Mouse (Mus musculus) olfactory bulb, adult 2 months (tissue): ENCODE measurements at regions not wholly inside any gene's neighbourhood (a gene's known extent, or its start where the extent isn't known, plus 50 kb on each side); places are given as distances from the start of the nearest gene placed in this dataset.

Experiments
- H3K27ac ChIP-seq: fragments of 200-500 bp; 2 replicates; pipeline ENCODE4 v1.5.1; 2012; ENCODE audit warnings: low read depth, low read length; ENCODE audit not compliant: insufficient read depth
- H3K4me1 ChIP-seq: fragments of 200-500 bp; 2 replicates; pipeline ENCODE4 v1.6.1; 2012; ENCODE audit warnings: low read length; ENCODE audit not compliant: control insufficient read depth, insufficient read depth
- H3K4me3 ChIP-seq: fragments of 200-500 bp; 2 replicates; pipeline ENCODE4 v1.5.1; 2012; ENCODE audit warnings: mild to moderate bottlenecking, low read depth, low read length, moderate library complexity; ENCODE audit not compliant: insufficient read depth
- CTCF ChIP-seq: fragments of 200-500 bp; IDR thresholded peaks from 2 replicates; pipeline ENCODE4 v1.5.1; 2012; ENCODE audit warnings: low read depth, mild to moderate bottlenecking, low read length, moderate library complexity; ENCODE audit not compliant: insufficient read depth
- POLR2A ChIP-seq: fragments of 200-500 bp; IDR thresholded peaks from 2 replicates; pipeline ENCODE4 v1.6.1; 2012; ENCODE audit warnings: mild to moderate bottlenecking, low read depth, low read length, moderate library complexity; ENCODE audit not compliant: insufficient read depth
- WGBS: fragments of 180-500 bp; shearing (Covaris S2); methylation state at CpG from one replicate; pipeline ENCODE4 v1.1.7; 2018; 5-methylcytosine and 5-hydroxymethylcytosine counted together

DNA sequence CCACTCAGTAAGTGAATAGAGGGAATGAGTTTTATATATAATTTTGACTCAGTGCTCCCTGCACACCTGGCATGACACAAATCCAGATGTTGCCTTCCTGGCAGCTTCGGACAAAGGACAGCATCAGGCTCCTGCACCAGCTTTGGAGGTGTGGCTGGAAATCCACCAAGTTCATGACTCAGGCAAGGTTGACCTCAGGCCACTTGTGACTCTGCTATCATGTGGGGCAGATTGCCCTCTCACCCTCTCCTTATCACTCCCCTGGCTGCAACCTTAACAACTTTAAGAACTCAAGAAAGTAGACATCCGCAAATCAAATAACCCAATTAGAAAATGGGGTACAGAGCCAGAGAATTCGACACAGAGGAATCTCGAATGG is 97.7 kb upstream of the Armc2 start:
- peaks cover 6% of the 10 kb centered on the region for H3K4me1 ChIP-seq
- no peak overlapping the region for H3K4me3 ChIP-seq
- no peak for TF ChIP-seq POLR2A
- no peak for TF ChIP-seq CTCF
- WGBS = 93% methylated on average over 4 of the region's 4 CpGs
- H3K27ac ChIP-seq = no peak overlapping the region

DNA sequence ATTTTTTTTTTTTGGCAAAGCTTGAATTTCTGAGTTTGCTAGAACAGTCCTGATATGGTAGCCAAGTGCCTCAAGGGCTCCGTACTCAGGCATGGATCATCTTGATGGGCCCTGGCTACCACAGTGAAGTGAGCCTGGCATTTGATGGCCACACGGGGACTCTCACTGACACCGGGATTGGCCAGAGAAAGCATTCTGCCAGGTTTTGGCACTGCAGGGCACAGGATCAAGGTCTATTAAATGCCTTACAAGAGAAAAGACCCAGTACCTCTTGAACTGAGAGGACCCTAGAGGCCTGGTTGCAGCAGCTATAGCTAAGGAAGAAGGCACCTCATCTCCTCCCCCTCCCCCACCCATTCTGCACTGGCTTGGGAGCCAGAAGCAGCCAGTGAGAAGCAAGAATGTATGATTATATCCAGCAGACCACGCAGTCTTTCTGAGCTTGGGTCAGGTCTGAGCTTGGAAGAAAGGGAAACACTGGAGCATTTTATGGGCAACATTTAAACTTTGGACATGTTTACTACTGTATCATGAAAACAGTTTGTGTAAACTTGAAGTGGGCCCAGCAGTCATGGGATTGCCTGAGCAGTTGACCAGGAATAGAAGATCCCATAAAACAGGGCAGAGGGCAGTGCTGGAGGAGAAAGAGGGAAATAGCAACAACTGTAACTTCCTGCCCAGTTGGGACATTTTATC is 97.1 kb upstream of the Armc2 start:
- H3K4me1 ChIP-seq = peaks cover 6% of the 10 kb centered on the region
- H3K4me3 ChIP-seq = no peak overlapping the region
- H3K27ac ChIP-seq = no peak overlapping the region
- TF ChIP-seq CTCF (no peak), POLR2A (no peak)
- 83% methylated on average over 4 of the region's 4 CpGs for WGBS

DNA sequence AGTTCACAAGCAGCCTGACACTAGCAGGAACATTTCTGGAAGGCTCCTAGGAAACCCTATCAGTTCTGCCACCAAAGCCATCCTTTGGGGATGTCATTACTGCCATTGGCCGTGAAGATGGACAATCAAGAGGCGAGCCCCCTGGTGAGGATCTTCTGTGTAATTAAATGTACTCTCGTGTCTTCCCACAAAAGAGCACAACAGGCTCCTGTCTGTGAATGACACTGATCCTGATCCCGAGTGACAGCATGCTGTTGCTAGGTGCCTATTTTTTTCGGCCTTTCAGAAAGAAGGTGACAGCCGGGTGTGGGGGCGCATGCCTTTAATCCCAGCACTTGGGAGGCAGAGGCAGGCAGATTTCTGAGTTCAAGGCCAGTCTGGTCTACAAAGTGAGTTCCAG is 92.5 kb upstream of the Armc2 start:
- WGBS = 79% methylated on average over 7 of the region's 7 CpGs

DNA sequence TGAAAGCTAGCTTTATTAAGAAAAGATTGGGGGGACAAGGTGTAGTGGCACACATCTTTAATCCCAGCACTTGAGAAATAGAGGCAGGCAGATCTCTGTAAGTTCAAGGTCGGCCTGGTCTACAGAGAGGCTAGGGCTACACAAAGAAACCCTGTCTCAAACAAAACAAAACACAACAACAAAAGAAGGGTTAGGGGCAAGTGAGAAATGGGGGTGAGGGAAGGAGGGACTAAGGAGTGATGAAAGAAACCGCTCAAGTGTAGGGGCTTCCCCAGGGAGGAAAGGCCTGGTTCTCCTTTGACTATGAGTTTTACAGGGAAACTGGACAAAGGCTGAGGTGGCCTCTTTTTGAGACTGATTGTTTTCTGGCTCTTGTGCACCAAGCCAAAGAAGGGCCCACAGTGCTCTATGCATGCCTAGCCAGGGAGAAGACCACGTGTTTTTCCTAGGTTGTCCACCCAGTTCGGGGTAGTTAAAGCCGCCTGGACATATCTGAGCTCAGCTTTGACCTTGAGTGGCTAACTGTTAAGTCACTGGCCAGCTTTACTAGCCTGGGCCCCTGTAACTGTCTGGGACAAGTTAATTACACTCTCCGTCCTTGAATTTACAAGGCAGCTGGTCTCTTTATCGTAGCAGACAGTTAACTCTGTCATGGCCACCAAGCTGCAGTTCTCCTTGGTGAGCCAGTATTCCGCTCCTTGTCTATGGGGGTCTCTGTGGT is 90.2 kb upstream of the Armc2 start:
- TF ChIP-seq CTCF (no peak), POLR2A (no peak)
- Histone ChIP-seq H3K27ac (no peak overlapping the region), H3K4me1 (no peaks in the 10 kb centered on the region), H3K4me3 (no peak overlapping the region)
- WGBS = 61% methylated on average over 8 of the region's 8 CpGs

More for the DNA sequence above, 92.5 kb upstream of the Armc2 start:
- Histone ChIP-seq H3K4me3 (no peak overlapping the region), H3K27ac (no peak overlapping the region), H3K4me1 (no peaks in the 10 kb centered on the region)
- TF ChIP-seq CTCF (no peak), POLR2A (no peak)

DNA sequence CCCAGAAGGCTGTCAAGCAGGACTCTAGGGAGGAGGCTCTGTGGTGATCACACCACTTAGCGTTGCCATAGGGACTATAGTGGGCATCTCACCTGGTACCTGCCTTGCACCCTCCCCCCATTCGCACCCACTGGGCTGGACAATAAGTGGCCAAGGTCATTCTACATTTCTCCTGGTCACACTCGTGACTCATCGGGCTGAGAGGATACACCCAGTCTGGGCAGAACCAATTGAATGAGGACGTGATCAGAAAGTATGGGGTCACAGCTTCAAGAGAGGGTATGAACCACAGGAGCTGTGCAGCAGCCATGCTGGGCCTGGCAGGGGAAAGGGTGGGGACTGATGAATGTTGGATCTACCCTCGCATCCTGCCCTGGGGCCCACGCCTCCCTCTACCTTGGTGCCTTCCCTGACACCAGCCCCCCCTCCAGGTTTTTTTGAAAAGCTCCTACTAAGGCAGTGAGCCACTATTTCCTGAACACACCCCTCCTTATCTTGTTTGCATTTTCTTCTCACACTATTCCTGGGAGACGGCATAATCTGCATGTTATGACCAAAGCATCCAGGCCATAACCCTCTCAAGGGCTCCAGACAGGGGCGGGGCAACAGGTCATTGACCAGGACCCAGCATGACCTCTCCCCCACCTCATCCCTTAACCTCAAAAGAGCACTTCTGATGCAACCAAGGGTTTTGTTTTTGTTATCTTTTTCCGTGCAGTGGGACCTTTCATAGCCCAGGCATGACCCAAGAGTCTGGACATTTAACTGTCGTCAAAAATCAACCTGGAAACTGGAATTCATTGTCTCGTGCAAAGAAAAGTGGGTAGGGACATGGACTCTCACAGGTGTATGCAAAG is 89.4 kb upstream of the Armc2 start:
- Histone ChIP-seq H3K4me1 (no peaks in the 10 kb centered on the region), H3K27ac (no peak overlapping the region), H3K4me3 (no peak overlapping the region)
- WGBS = 90% methylated on average over 12 of the region's 12 CpGs
- TF ChIP-seq CTCF (no peak), POLR2A (no peak)

DNA sequence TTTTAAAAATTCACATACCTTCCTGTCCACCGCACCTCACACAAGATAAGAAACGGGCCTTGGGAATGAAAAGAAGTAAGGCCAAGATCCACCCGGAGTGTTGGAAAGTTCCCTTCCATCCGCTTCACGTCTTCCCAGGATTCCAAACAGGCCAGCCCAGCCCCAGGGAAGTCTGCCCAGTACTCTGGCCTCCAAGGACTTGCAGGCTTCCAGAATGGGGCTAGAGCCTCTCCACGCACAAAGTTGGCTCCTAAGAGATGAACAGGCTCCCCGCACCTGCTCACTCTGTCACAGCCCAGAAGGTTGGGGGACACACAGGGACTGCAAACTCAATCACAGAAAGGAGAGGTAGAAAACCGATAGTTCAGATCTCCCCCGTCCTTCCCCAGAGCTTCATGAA is 88.4 kb upstream of the Armc2 start:
- WGBS = 88% methylated on average over 9 of the region's 9 CpGs
- H3K4me1 ChIP-seq = no peaks in the 10 kb centered on the region
- no peak for TF ChIP-seq CTCF
- no peak for TF ChIP-seq POLR2A
- H3K27ac ChIP-seq = no peak overlapping the region
- H3K4me3 ChIP-seq = no peak overlapping the region

DNA sequence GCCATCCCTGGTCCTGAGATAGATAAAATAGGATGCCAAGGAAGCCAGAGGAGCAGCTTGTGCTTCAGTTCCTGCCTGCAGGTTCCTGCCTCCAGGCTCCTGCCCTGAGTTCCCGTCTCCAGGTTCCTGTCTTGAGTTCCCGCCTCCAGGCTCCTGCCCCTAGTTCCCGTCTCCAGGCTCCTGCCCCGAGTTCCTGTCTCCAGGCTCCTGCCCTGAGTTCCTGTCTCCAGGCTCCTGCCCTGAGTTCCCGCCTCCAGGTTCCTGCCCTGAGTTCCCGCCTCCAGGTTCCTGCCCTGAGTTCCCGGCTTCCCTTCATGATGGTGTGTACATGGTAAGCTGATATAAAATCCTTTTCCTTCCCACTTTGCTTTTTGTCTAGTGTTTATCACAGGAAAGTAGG is 86.8 kb upstream of the Armc2 start:
- TF ChIP-seq CTCF (no peak), POLR2A (no peak)
- no peak overlapping the region for H3K27ac ChIP-seq

DNA sequence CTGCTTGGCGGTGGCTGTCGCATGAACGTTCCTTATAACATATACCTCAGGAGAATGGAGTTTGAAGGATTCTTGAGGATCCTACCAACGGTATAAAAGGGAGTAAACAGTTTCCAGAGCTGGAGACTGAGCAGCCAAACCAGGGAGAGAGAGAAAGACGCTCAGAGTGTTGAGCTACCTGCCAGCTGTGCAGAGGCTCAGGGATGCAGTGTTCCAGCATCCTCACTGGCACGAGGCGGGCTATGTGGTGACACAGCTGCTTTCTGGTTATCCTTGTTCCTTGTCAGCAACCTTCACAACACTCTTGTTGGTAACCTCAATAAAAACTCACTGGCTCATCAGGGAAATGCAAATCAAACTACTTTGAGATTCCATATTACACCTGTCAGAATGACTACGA is 84.1 kb upstream of the Armc2 start:
- 92% methylated on average over 8 of the region's 8 CpGs for WGBS
- Histone ChIP-seq H3K4me1 (no peaks in the 10 kb centered on the region), H3K27ac (no peak overlapping the region), H3K4me3 (no peak overlapping the region)
- TF ChIP-seq POLR2A (no peak), CTCF (no peak)

More for the DNA sequence above, 86.8 kb upstream of the Armc2 start:
- Histone ChIP-seq H3K4me3 (no peak overlapping the region), H3K4me1 (no peaks in the 10 kb centered on the region)
- WGBS = 94% methylated on average over 7 of the region's 7 CpGs

DNA sequence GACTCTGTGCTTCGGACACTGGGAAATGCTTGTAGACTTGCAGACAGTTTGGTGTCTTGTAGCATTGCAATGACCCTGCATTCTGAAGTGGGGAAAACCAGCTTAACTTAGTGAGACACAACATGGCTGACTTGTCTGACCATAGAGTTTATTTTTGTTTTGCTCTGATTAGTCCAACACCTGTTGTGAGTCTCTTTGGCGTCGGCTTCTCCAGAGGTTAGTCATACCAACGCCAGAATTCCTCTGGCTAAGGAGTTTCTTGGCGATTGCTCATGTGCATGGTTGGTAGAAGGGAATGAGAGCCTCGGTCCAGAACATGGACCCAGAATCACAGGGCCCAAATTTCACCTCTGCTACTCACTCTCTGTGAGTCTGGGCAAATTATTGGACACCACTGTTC is 82.9 kb upstream of the Armc2 start:
- WGBS = 87% methylated on average over 6 of the region's 6 CpGs

More for the DNA sequence above, 82.9 kb upstream of the Armc2 start:
- no peak overlapping the region for H3K4me3 ChIP-seq
- no peak for TF ChIP-seq POLR2A
- no peak for TF ChIP-seq CTCF
- no peak overlapping the region for H3K27ac ChIP-seq
- H3K4me1 ChIP-seq = no peaks in the 10 kb centered on the region
